Mouse (Mus musculus) left cerebral cortex, adult 18-20 months (tissue): Measurements from ENCODE around the gene Kif6. TPM values are rescaled to one million over a fixed set of nuclear protein-coding genes. Genes with fewer than 3 reads are reported as not detected.

Experiments
- DNase-seq, 2 experiments: peaks; one replicate each; pipeline ENCODE4 v3.0.0; 2021 to 2022; ENCODE audit warnings: low spot score in 2 of 2, mixed read lengths in 1 of 2
- total RNA-seq, 2 experiments: library from RNA; stranded (reverse); gene quantifications; 2 replicates each; pipeline ENCODE4 v1.2.3; 2021

The Kif6 gene
- total RNA-seq, 2 experiments from 2014 or later, result 2.3 to 4.1 TPM

DNA sequence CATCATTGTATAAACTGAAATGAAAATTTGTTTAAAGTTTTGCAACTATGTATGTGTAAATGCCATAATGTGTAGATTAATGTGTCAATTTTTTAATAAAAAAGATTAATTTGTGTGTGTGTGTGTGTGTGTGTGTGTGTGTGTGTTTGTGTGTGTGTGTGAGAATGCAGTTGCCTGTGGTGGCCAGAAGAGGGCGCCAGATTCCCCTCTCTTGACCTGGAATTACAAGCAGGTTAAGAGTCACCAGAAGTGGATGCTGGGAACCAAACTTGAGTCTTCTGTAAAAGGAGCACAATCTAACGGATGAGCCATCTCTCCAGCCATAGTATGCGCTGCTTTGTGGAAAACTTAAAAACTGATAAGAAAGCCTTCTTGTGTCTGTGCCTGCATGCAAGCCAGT lies 121.4 kb downstream of the Kif6 start:
- no peak for DNase-seq

DNA sequence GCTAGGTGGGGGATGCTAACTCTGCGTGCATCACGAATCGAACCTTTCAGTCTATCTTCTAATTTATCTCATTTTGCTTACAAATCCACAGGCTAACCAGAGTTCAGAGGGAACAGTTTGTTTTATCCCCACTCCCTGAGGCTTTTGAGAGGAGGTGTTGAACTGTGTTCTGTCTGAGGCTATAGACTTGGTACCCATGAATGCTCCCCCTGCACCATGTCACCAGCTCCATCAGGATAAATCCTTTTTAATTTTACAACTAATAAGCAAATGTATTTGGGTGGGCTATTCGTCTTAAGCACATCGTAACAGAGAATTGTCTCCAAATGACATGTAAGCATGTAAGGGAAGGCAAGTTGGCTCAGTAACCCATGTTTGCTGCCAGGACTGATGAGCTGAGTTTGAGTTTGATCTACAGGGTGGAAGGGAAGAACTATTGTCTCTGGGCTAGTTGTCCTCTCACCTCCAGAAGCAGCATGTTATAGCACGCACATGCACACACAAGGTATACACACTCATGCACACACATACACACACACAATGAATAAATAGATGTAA lies 122.4 kb downstream of the Kif6 start:
- DNase-seq, result no peak

DNA sequence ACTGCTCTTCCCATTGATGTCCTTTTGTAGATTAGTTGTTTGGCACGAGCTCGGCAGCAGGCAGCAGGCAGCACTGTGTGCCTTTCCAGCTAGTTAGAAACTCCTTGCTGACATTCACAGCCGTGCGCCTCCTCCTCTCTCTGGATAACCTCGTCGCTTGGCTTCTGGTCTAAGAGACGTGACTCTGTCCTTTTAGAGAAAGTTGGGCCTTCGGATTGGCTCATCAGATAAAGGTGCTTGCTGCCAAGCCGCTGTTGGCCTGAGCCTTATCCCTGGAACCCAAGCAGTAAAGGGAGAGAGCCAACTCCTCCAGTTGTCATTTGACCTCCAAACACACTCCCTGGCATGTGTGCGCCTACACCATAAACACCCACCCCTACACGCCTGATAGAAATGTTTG lies 123.4 kb downstream of the Kif6 start:
- no peak for DNase-seq

DNA sequence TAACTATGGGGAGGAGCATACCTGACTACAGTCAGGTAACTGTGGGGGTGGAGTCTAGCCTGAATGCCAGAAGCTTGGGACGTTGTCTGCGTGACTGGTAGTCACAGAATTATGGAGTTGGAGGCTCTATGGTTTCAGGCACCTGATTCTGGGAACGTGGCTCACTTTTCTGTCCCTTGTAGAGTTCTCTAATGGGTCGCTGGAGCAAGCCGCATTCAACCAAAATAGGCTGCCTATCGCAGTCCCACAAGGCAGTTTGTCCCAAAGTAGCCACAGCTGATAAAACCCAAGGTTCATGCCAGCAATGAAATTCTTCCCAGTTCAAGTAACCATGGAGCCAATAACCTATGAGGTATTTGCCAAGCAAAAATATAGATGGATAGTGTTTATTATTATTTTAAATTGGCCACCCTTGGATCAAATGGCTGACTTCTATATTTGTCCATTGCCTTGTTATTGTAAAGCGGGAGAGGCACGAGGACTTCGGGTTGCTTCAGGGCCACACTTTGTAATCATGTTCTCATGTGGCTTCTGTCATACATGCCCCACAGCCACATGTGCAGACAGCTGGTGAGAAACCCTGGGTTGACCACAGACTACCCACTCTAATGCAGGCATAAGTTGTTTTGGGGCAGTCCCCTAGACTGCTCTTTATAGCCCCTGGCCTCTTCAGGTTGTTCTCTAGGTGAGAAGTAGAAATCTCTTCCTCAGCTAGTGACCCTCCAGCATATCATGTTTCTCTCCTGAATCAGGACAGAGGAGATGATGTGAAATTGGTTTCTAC lies 125.2 kb downstream of the Kif6 start:
- DNase-seq, result no peak

DNA sequence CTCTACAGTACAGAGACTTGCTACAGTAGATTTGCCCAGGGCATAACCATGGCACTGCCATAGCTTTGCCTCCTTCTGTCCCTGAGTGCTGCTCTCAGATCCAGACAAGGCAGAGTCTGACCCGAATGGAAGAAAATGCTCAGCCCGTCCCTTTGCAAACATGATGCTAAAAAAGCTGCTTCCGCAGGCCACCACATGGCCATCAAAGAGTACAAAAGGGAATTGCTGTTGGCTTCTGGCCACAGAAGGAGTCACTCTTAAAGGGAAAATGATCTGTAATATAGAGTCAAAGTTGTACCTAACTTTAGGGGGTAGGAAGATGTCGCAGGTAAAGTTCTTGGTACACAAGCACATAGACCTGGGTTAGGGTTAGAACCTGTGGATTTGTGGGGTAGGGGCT lies 126.2 kb downstream of the Kif6 start:
- DNase-seq, result no peak

DNA sequence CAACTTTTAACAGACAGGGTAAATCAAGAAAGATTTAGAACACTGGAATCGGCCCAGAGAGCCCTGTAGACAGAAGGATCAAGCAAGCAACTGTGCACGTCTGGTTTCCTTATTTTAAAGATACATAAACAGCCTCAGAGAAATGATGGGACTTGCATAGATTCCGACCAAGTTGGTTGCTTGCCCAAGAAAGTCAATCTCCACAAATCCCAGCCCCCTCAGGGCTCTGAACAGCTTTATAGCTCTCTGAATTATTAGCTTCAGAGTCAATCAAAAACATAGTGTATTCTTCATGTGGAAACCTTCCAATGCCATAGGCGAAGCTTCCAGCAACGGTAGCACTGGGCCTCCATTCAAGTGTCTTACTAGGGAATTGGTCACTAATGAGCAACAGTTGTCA lies 127.0 kb downstream of the Kif6 start:
- DNase-seq, result no peak

DNA sequence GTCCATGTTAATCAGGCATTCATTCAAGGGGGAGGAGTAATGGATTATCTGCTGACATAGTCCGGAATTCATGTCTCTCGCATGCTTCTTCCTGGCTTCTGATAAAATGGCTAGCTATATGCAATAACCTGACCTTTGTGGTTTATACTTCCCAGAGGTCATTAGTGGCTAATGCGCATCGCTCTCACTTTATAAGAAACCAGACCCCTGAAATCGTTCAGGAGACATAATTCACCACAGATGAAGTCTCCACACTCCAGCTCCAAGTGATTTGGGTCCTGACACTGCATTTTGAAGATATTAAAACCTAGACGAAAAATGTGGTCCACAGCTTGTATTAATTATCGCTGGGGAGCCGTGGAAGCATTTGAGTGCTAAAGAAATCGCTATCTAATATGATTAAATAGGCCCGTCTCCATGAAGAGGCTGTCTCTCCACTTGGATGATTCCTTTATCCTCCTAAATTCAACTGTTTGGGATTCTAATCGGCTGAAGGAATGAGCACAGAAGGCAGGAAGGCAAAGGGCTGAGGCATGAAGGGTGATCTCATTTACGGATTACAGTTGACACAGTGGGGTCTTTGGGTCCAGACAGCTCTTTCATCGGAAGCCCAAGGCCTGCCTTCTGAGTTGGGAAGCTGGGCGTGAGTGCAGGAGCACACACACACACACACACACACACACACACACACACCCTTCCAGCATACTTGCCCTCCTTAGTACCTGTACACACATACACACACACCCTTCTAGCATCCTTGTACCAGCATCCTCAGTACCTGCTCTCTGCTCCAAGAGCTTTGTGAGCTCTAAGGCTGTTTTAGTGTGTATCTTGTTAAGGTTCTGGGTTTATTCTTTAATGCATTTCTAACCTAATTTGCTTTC lies 128.9 kb downstream of the Kif6 start:
- DNase-seq, result no peak

DNA sequence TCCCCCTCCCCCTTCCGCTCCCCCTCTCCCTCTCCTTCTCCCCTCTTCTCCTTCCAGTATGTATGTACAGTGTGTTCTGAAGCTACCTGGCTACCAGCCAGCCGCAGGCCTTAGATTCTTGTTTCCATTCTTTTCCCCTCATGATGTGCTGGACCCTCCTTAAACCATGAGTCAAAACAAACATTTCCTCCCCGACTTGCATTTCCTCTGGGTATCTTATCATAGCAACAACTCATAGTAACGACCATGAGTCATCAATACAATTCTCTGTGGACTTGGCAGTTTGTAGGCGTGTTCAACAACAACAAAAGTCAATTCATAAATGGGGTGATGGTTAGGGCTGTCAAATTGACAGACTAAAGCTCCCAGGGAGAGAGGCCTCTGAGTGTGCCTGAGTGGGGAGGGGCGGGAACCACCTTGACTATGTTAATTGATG lies 136.0 kb downstream of the Kif6 start:
- no peak for DNase-seq

DNA sequence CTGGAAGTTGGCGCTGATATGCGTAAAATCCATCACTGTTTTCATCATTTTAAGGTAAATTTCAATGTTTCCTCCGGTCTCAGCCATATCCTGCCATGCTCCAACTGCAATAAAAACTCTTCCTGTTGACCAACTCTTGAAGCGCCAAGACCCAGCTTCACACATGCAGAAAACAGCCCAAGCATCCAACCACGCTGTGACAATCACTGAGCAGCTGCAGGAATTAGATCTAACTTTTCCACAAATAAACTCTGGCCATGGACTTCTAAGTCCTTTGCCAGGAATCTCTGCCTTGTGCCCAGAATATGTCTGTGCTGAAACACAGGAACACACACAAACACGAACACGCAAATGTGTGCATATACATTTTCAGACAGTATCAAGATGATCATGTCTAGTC lies 138.9 kb downstream of the Kif6 start:
- no peak for DNase-seq

DNA sequence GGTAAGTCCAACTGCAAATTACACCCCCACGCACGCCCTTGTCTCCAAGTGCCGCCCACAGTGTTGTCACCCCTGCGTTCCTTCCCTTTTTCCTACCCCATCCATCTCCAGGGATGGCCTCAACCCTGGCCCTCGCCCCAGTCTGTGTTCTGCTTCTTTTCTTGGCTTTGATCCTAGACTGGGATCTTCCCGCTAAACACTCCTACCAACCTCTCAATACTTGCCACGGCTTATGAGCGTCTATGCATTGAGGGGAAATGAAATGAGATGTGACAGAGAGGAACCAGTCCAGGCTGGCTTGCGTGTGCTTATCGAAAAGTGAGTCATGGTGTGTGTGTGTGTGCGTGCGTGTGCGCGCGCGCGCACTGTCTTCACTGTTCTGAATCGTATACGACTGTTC lies 141.9 kb downstream of the Kif6 start:
- DNase-seq, result no peak

DNA sequence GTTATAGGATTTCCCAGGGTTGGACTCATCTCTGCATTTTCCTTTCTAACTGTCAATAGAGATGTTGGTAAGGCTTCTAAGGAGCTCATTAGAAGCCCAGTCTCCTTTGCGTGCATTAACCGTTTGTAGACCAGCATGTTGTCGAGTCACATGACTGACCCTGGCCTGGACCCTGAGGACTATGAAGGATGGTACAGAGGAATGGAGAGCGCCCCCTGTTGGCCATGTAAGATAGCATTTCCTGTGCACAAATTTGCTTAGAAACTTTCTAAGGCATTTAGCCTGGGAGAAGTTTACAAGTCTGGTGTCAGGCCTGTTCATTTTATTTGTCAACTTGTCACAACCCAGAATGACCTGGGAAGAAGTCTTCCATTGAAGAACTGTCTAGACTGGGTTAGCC lies 144.1 kb downstream of the Kif6 start:
- DNase-seq, result no peak

DNA sequence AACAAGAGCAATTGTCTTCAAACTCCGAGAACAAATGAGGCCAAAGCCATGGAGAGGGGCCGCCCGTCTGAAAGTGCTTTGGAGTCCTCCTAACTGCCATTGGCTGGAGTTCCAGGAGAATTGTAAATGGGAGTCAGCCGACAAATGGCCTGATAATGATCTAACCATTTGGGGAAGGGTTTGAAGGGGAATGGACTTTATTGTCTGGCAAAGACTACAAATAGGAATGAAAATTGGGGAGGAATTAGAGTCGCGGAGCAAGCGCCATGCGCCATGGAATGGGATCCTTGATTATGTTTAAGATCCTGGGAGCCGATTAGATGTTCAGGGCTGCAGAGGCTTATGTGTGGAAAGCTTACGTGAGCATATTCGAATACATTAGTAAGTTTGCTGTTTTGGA lies 146.3 kb downstream of the Kif6 start:
- no peak for DNase-seq

DNA sequence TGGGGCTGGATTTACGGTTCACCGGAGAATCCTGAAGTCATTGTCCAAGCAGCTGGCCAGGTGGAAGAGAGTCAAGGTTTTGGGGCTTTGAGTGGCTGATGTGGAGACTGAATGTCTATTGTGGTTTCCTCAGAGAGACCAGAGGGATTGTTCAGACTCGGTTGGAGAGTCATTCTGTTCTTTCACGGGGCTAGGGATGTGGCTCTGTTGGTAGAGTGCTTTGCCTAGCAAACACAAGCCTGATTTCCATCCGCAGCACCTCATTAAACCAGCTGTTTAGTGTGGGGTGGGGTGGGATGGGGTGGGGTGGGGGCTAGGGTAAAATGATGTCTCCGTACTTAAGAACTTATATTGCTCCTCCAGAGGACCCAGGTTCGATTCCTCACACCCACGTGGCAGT lies 146.9 kb downstream of the Kif6 start:
- DNase-seq, result no peak

DNA sequence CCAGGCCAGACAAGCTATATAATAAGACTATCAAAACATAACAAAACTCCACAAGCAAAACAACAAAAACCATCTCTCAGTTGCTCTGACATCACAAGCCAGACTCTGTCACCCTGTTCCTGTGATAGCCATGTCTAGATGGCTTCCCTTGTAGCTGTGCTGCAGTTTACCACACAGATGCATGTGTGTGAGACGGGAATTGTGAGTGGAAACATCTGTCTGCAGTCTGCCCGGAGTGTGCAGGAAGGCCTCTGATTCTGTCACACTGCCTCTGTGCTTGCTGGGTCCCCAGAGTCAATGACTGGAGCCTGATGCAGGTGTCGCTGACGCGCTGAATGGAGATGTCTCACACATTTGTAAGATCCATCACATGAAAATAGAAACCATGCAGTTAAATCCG lies 150.0 kb downstream of the Kif6 start:
- DNase-seq, result no peak

DNA sequence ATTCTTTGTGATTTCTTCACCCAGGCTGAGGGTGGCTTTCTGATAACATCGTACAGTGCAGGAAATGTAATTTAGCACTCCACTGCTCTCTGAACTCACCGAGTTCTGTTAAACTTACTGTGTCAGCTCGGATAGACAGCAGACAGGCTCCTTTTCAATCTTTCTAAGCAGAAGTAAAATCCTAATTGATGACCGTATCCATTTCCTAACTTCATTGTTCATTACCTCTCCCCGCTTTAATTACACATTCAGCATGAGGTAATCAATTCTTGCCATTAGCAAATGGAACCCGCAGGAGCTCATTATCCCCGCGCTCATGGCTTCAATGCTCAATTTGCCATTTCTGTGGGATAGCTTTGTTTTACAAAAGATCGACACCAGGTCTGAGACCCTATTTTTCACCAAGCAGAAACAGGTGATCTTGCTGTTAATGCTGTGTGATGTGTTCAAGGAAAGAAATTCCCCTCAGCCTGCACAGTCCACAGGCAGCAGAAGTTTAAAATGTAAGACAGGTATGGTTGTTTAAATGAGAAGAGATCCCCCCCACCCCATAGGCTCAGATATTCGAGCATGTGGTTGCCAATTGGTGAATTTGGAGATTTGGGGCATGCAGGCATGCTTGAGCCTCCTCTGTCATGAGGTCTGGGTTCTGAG lies 152.9 kb downstream of the Kif6 start:
- no peak for DNase-seq

DNA sequence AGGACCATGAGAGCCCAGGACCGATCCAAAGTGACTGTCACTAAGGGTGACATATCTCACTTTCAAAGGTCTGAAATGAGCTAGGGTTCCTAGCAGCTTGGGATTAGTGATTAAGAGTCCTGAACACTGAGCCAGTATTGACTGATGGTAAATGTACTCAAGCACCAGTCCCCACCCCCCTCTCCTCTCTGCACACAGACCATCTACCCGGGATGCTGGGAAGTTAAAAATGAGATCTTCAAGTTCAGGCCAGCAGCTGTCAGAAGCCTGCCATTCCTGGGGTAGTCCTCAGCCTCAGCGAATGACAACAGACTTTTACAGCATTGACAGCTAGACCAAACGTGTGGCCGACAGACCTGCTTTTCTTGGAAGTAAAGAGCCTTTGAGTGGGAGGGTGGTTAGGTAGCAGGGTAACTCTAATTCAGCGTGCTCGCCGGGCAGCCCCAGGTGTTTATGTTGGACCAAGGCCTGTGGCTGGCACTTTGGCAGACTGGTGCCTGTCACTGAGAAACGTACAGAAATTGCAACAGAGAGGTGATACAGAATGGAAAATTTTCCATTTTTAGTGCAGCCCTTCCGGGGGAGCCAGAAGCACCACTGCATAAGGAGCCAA lies 156.9 kb downstream of the Kif6 start:
- no peak for DNase-seq

DNA sequence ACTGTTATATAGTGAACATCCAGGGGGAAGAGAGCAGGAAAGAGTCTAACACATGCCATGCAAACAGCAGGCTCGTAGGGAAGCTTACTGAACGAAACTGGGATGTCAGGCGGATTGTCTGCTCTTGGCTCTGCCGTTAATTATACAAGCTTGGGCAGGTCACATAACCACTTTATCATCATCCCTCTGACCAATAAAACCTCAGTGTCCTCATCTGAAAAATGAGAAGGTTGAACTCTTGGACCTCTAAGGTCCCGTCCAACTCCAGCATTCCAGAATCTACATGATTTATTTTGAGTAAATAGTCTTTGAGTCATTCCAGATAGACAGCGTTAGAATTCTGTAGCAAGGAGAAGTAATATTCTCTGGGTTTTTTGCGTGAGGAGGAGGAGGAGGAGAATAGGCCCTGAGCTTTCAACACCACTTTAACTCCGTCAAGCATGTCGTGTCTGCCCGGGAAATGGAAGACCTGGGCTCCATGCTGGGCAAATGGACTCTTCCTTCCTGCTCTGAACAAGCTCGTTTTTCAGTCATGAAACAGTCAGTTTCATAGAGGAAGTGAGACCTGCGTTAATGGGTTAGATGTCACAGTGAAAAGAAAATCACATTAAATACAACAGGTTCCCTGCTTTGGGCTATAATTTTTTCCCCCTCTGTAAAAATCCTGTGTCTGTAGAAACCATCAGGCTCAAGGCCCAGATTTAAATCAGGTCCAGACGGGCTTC lies 162.3 kb downstream of the Kif6 start:
- DNase-seq, result no peak

DNA sequence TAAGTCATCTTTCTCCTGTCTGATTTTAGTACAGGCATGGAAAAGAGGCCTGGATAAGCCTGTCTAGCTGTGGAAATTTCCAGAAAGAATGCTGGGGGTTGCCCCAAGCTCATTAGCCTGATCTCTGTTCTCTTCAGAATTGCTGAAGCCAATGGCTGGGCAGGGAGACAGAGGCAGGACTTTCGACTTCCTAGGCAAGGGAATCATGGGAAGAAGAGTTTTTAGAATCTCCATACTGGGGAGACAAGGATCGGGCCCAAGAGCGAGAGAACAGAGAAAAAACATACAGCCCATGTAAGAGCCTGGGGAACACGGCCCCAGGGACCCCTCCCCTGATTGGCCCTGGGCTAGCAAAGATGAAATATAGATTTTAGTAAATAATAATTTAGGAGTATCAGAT lies 164.1 kb downstream of the Kif6 start:
- no peak for DNase-seq

DNA sequence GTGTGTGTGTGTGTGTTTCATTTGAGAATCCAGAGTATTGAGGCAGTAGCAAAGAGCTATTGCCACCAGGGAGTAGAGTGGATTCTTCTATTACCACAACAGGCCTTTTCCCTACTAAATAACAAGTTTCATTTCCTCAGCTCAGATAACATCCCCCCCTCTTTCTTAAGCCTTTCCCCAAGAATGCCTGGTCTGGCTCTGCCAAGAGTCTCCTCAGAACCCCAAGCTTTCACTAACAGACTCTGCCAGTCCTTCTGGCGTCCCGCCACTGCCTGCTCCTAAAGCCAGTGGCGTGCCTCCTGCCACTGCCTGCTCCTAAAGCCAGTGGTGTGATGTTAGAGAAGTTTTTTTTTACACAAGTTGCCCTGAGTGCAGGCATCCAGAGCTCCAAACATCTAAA lies 164.6 kb downstream of the Kif6 start:
- peak in 1 of 2 experiments; percentile 10 for DNase-seq

DNA sequence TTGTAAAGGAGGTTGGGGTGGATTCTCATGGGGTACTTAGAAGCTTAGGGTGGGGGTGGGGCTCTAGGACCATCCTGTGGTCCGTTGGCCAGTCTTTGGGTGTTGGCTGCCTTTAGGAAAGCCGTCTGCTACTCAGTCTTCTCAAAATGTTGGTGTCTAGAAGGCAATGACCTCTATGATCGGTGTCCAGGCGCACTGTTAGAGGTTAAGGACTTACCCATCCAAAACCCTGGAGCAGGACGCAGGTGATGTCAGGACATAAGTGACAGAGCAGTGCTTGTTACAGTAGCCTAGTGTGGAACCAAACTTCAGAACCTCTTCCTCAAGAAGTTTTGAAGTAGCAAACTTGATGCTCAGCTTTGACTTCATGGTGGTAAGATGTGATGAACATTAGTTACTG lies 170.9 kb downstream of the Kif6 start:
- no peak for DNase-seq

DNA sequence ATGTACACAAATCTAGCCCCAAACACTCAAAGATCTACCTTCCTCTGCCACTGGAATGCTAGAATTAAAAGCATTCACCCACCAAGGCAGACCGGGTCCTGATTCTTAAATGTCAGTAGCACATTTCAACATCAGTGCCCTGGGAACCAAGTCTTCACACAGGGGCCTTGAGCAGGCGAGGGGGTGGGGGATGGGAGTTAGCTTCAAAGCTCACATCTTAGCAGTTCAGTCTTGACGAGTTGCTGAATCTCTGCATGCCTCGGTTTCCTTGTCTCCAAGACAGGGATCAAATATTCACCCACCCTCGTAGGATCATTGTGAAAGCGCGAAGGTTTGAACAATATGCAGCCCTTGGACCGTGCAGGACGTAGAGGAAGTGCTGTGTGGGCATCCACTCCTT lies 172.4 kb downstream of the Kif6 start:
- no peak for DNase-seq
